Mouse (Mus musculus) neural tube, embryonic 12.5 days (tissue): Measurements from ENCODE around the gene Nup188. TPM values are rescaled to one million over a fixed set of nuclear protein-coding genes. Genes with fewer than 3 reads are reported as not detected.

Experiments used
- ATAC-seq: fragments of 200-750 bp; cut with Nextera tagmentation; 2 replicates; pipeline ENCODE4 v1.8.0; 2017; ENCODE audit warnings: low read depth, mild to moderate bottlenecking, moderate TSS enrichment, moderate library complexity; ENCODE audit not compliant: low FRiP score
- H3K27ac ChIP-seq: fragments of 300-500 bp; sonication (generic); 2 replicates; pipeline ENCODE4 v1.5.1; 2016
- H3K27me3 ChIP-seq: fragments of 300-500 bp; sonication (generic); replicated peaks from 2 replicates; pipeline ENCODE4 v1.6.1; 2016; ENCODE audit warnings: mild to moderate bottlenecking
- H3K36me3 ChIP-seq: fragments of 300-500 bp; sonication (generic); 2 replicates; pipeline ENCODE4 v1.6.1; 2016; ENCODE audit warnings: mild to moderate bottlenecking
- H3K4me1 ChIP-seq: fragments of 300-500 bp; sonication (generic); 2 replicates; pipeline ENCODE4 v1.6.1; 2016
- H3K4me2 ChIP-seq: fragments of 300-500 bp; sonication (generic); replicated peaks from 2 replicates; pipeline ENCODE4 v1.6.1; 2016; ENCODE audit warnings: mild to moderate bottlenecking
- H3K4me3 ChIP-seq: fragments of 300-500 bp; sonication (generic); 2 replicates; pipeline ENCODE4 v1.5.1; 2016
- H3K9ac ChIP-seq: fragments of 300-500 bp; sonication (generic); 2 replicates; pipeline ENCODE4 v1.6.1; 2016; ENCODE audit warnings: mild to moderate bottlenecking
- H3K9me3 ChIP-seq: fragments of 300-500 bp; sonication (generic); 2 replicates; pipeline ENCODE4 v1.6.1; 2016; ENCODE audit warnings: mild to moderate bottlenecking
- WGBS: fragments of 180-500 bp; shearing (Covaris S2); methylation state at CpG from one replicate; pipeline ENCODE4 v1.1.7; 2016; 5-methylcytosine and 5-hydroxymethylcytosine counted together
- polyA plus RNA-seq: library from polyadenylated mRNA; unstranded; fragments of >200 nt; fragmentation: Nextera tagmentation; extraction: Ambion mirVana; gene quantifications from 2 replicates; pipeline ENCODE4 v1.2.1, GENCODE M21; 2016

Nup188 gene
- polyA plus RNA-seq, 1 experiment from 2014 or later: 34.4 TPM

GRCm38 (mm10) chr2:30363773-30364650 is 77.8 kb downstream of the Nup188 start, which contains the start of gene Miga2:
Miga2 (plus strand) TSS chr2:30364233.
- H3K9ac ChIP-seq: peak within 1 kb of the TSS; percentile 68
- H3K27me3 ChIP-seq: no peaks in the 10 kb centered on the region
- peaks cover 24% of the 10 kb centered on the region for H3K36me3 ChIP-seq
- H3K4me1 ChIP-seq: peaks cover 13% of the 10 kb centered on the region
- peak within 1 kb of the TSS; percentile 84 for H3K4me3 ChIP-seq
- under 1% methylated on average over 54 of the region's 54 CpGs for WGBS
- 0 out of 2 replicates have a peak within 1 kb of the TSS, but pooled peaks have one; percentile 11 for H3K27ac ChIP-seq
- peak; percentile 96 for ATAC-seq
- no peaks in the 10 kb centered on the region for H3K9me3 ChIP-seq
- H3K4me2 ChIP-seq: peak within 1 kb of the TSS; percentile 99

GRCm38 (mm10) chr2:30365281-30366069 is 79.3 kb downstream of the Nup188 start:
- Histone ChIP-seq H3K9ac (peak overlapping the region; percentile 68), H3K27ac (no peak overlapping the region), H3K4me1 (peaks cover 13% of the 10 kb centered on the region), H3K36me3 (peaks cover 39% of the 10 kb centered on the region), H3K27me3 (no peaks in the 10 kb centered on the region), H3K4me3 (peak overlapping the region; percentile 84), H3K4me2 (peak overlapping the region; percentile 99), H3K9me3 (no peaks in the 10 kb centered on the region)
- no peak for ATAC-seq
- WGBS: 88% methylated on average over 2 of the region's 2 CpGs

- H3K4me1 ChIP-seq: peaks cover 13% of the 10 kb centered on the region
- ATAC-seq: no peak
- WGBS: 87% methylated on average over 5 of the region's 5 CpGs
- no peak overlapping the region for H3K9ac ChIP-seq
- no peaks in the 10 kb centered on the region for H3K27me3 ChIP-seq
- no peak overlapping the region for H3K27ac ChIP-seq
- no peak overlapping the region for H3K4me2 ChIP-seq
- peaks cover 46% of the 10 kb centered on the region for H3K36me3 ChIP-seq
- no peak overlapping the region for H3K4me3 ChIP-seq
- no peaks in the 10 kb centered on the region for H3K9me3 ChIP-seq
Measured at GRCm38 (mm10) chr2:30366203-30366602, 80.0 kb downstream of the Nup188 start.

- Histone ChIP-seq H3K9me3 (no peaks in the 10 kb centered on the region), H3K27me3 (no peaks in the 10 kb centered on the region), H3K4me3 (no peak overlapping the region), H3K4me2 (no peak overlapping the region), H3K36me3 (peaks cover 88% of the 10 kb centered on the region), H3K9ac (no peak overlapping the region), H3K27ac (no peak overlapping the region), H3K4me1 (no peaks in the 10 kb centered on the region)
- no peak for ATAC-seq
- WGBS: 96% methylated on average over 8 of the region's 8 CpGs
Measured at GRCm38 (mm10) chr2:30371544-30371943, 85.3 kb downstream of the Nup188 start.

GRCm38 (mm10) chr2:30372726-30373125 is 86.5 kb downstream of the Nup188 start:
- Histone ChIP-seq H3K4me2 (no peak overlapping the region), H3K27me3 (no peaks in the 10 kb centered on the region), H3K9ac (no peak overlapping the region), H3K36me3 (peaks cover 91% of the 10 kb centered on the region), H3K4me3 (no peak overlapping the region), H3K4me1 (no peaks in the 10 kb centered on the region), H3K9me3 (no peaks in the 10 kb centered on the region), H3K27ac (no peak overlapping the region)
- ATAC-seq: no peak
- WGBS: 98% methylated on average over 5 of the region's 5 CpGs

GRCm38 (mm10) chr2:30375893-30376292 is 89.7 kb downstream of the Nup188 start:
- no peak overlapping the region for H3K27ac ChIP-seq
- no peak overlapping the region for H3K4me3 ChIP-seq
- H3K4me2 ChIP-seq: no peak overlapping the region
- H3K9ac ChIP-seq: no peak overlapping the region
- peaks cover 90% of the 10 kb centered on the region for H3K36me3 ChIP-seq
- H3K4me1 ChIP-seq: no peaks in the 10 kb centered on the region
- H3K9me3 ChIP-seq: no peaks in the 10 kb centered on the region
- ATAC-seq: no peak
- WGBS: 93% methylated on average over 10 of the region's 10 CpGs
- no peaks in the 10 kb centered on the region for H3K27me3 ChIP-seq

- Histone ChIP-seq H3K4me1 (no peaks in the 10 kb centered on the region), H3K4me3 (no peak overlapping the region), H3K4me2 (no peak overlapping the region), H3K36me3 (peaks cover 90% of the 10 kb centered on the region), H3K27me3 (no peaks in the 10 kb centered on the region), H3K9me3 (no peaks in the 10 kb centered on the region), H3K9ac (no peak overlapping the region), H3K27ac (no peak overlapping the region)
- ATAC-seq: no peak
- 91% methylated on average over 5 of the region's 5 CpGs for WGBS
Measured at GRCm38 (mm10) chr2:30377721-30378120, 91.5 kb downstream of the Nup188 start.

GRCm38 (mm10) chr2:30379307-30379706 is 93.1 kb downstream of the Nup188 start:
- Histone ChIP-seq H3K4me1 (no peaks in the 10 kb centered on the region), H3K36me3 (peaks cover 92% of the 10 kb centered on the region), H3K9me3 (no peaks in the 10 kb centered on the region), H3K27ac (no peak overlapping the region), H3K9ac (no peak overlapping the region), H3K4me2 (no peak overlapping the region), H3K27me3 (no peaks in the 10 kb centered on the region), H3K4me3 (no peak overlapping the region)
- no peak for ATAC-seq
- 91% methylated on average over 7 of the region's 7 CpGs for WGBS

GRCm38 (mm10) chr2:30380564-30381376 is 94.6 kb downstream of the Nup188 start:
- ATAC-seq: no peak
- Histone ChIP-seq H3K36me3 (peaks cover 96% of the 10 kb centered on the region), H3K4me3 (no peak overlapping the region), H3K27ac (no peak overlapping the region), H3K4me2 (no peak overlapping the region), H3K9ac (no peak overlapping the region), H3K27me3 (no peaks in the 10 kb centered on the region), H3K9me3 (no peaks in the 10 kb centered on the region), H3K4me1 (no peaks in the 10 kb centered on the region)
- WGBS: 90% methylated on average over 10 of the region's 10 CpGs

GRCm38 (mm10) chr2:30381377-30381725 is 95.2 kb downstream of the Nup188 start:
- ATAC-seq: no peak
- H3K36me3 ChIP-seq: peaks cover 91% of the 10 kb centered on the region
- H3K27ac ChIP-seq: no peak overlapping the region
- no peaks in the 10 kb centered on the region for H3K27me3 ChIP-seq
- no peaks in the 10 kb centered on the region for H3K4me1 ChIP-seq
- 93% methylated on average over 4 of the region's 4 CpGs for WGBS
- H3K9ac ChIP-seq: no peak overlapping the region
- H3K4me3 ChIP-seq: no peak overlapping the region
- no peaks in the 10 kb centered on the region for H3K9me3 ChIP-seq
- no peak overlapping the region for H3K4me2 ChIP-seq

- no peak for ATAC-seq
- no peaks in the 10 kb centered on the region for H3K9me3 ChIP-seq
- H3K27me3 ChIP-seq: no peaks in the 10 kb centered on the region
- H3K36me3 ChIP-seq: peaks cover 56% of the 10 kb centered on the region
- no peak overlapping the region for H3K27ac ChIP-seq
- H3K4me2 ChIP-seq: no peak overlapping the region
- H3K9ac ChIP-seq: no peak overlapping the region
- H3K4me1 ChIP-seq: no peaks in the 10 kb centered on the region
- H3K4me3 ChIP-seq: no peak overlapping the region
- 89% methylated on average over 5 of the region's 5 CpGs for WGBS
Measured at GRCm38 (mm10) chr2:30384814-30385213, 98.6 kb downstream of the Nup188 start.

GRCm38 (mm10) chr2:30385591-30385990 is 99.4 kb downstream of the Nup188 start:
- H3K27ac ChIP-seq: no peak overlapping the region
- no peak overlapping the region for H3K9ac ChIP-seq
- H3K4me2 ChIP-seq: no peak overlapping the region
- H3K36me3 ChIP-seq: peaks cover 49% of the 10 kb centered on the region
- no peaks in the 10 kb centered on the region for H3K4me1 ChIP-seq
- no peaks in the 10 kb centered on the region for H3K9me3 ChIP-seq
- H3K27me3 ChIP-seq: no peaks in the 10 kb centered on the region
- H3K4me3 ChIP-seq: no peak overlapping the region
- ATAC-seq: no peak
- WGBS: 87% methylated on average over 4 of the region's 4 CpGs
